Mouse (Mus musculus): ENCODE measurements around the gene H1fx.

GRCm38 (mm10) chr6:87998358-87998757 is 16.9 kb upstream of the H1fx start:
- no peak for TF ChIP-seq CTCF (IDR thresholded peaks at IDR 0.05; ENCODE audit: low read depth)
- TF ChIP-seq EP300 (optimal IDR thresholded peaks at IDR 0.05) = no peak

All from stomach, postnatal 0 days (tissue).